Mouse (Mus musculus) 416B (cell line): ENCODE measurements around the gene Zranb1.
A peak's percentile ranks its signal among the peaks of the same experiment; 100 is the strongest.

Source experiments
- DNase-seq: peaks from one replicate; pipeline ENCODE4 v3.0.0; 2011; ENCODE audit warnings: low read depth

Gene Zranb1

DNA sequence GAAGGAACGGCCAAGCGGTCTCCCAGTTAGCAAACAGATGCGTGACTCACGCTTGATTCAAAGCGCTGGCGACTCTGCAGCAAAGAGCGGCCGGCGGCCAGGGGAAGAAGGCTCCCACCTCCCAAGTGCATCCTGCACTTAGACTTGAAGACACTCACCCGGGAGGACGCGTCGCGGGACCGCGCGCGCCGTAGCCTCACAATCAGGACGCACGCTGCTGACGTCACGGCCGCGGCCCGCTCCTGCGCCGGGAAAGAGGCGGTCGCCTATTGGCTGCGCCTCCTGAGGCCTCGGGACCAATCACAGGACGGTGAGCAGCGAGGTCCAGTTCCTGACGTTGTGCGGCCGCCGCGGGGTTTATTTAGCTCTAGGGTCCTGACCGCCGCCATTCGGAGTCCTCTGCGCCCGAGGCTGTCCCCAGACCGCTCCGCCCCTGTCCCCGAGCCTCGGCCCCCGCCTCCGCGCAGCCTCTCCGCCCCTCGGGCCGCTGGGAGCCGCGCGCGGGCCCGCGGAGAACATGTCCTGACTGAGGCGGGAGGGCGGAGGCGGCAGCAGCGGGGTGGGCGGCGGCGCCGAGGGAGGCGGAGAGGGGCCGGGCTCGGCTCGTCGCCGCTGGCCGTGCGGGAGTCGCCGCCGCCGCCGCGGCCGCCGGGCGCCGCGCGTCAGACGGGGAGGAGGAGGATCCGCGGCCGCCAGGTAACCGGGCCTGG is at the start of gene Zranb1:
Gene Zranb1 (plus strand): TSS at position 293 of the 710 bp plus-strand sequence.
- DNase-seq = peak; percentile 97

DNA sequence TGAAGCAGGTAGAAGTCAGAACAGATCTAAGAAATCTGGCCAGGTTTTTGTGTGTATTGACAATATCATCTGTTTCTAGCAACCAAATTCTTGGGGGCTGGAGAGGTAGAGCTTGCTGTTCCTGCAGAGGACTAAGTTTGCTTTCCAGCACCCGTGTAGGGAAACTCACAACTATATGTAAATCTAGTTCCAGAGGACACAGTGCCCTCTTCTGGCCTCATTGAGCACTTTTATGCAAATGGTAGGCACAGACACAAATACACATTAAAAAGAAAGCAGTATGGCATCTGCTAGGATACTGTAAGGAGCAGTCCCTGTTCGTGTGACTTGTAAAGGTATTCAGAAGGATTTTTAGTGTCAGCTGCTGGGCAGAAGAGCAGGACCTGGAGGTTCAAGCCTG is 48.6 kb upstream of the Zranb1 start:
- peak; percentile 63 for DNase-seq

DNA sequence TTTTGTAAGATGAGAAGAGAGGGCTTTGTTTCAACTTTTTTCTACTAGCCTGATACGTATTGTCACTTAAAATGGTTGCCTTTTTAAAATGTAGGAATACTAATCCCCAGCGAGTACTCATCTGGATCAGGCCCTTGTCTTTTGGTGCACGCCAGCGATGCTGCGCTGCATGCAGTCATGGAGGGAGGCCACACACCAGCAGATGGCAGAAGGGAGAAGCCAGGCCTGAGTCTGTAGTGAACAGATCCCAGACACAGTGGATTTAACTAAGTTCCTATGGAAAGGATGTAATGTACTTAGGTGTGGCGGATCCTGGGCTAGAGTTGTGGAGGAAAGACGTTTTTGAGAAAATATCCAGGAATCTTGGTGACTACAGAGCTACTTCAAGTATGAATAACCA is 46.9 kb upstream of the Zranb1 start:
- no peak for DNase-seq

DNA sequence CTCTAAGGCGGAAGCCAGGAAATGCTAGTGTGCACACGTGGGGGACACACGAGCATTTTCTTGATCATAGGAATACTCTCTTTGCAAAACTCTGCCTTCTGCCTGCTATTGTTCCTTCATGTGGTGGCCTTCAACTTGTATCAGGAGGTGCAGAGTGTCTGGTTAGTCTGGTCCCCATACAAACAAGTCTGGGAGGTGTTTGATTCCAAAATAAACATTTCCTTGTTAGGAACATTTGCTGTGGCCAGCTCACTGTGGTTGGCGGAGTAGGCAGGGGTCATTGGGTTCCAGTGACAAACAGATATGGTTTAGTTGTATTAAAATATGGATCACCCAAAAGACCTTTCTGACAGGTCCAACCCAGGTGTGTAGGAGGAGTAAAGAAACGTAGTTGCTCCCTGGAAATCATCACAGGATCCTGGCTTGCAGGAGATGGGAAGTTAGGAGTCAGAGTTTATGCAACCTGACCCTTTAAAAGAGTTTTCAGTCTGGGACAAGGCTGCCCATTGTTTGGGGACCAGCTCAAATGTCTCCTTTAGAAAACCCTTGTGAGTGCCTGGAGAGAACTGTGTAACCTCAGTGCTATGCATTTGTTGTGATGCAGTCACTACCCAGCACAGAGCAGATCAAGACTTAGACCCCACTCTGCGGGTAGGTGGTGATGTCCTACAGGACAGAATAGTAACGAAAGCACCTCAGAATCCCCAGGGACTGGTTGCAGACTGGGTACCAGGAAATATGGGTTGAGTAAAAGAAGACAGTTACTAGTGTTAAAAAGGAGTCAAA is 43.7 kb upstream of the Zranb1 start:
- no peak for DNase-seq

DNA sequence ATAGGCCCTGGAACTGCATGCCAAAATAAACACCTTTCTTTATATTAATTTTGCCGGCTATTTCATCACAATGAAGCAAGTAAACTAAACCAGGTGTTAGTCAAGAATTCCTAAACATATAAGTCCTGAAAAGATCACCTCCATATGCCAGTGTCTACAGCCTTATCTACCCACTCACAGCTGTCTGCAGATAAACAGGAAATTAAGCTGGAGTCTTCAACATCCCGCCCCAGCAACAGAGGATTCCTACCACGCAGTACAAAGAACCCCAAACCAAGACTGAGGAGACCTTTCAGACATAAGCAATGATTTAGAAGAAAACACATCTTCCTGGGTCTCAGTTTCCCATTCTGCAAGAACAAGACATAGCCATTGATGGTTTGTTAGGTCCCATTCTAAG is 42.9 kb upstream of the Zranb1 start:
- DNase-seq = peak; percentile 40

DNA sequence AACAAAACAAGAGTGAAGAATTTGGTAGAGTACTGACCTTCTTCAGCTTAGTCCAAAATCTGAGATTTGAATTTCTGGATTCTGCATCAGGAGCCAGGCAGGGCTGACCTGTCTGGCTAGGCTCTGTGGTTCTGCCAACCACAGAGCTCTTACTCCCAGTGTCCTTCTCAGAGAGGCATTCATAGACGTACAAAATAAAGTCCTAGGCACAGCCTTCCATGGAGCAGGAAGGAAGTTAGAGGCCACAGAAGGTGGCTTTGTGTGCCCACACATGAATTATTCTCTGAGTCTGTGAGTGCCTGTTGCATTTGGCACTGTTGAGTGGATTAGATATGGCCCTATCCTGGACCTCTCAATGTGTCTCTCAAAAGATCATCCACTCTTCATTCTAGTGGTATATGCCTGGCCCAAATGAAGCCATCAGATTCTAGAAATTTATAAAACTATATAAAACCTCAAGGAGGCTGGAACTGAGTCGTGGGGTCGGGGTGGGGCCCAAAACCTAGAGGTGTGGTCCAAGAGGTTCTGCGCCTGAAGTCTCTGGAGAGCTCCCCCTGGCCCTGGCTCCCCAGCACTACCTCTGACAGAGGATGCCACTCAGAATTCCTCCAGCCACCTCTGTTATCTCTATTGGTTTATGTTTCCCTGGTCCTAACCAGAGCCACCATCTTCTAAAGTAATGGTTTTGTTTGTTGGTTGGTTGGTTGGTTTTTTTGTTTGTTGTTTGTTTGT is 42.3 kb upstream of the Zranb1 start:
- peak; percentile 21 for DNase-seq

DNA sequence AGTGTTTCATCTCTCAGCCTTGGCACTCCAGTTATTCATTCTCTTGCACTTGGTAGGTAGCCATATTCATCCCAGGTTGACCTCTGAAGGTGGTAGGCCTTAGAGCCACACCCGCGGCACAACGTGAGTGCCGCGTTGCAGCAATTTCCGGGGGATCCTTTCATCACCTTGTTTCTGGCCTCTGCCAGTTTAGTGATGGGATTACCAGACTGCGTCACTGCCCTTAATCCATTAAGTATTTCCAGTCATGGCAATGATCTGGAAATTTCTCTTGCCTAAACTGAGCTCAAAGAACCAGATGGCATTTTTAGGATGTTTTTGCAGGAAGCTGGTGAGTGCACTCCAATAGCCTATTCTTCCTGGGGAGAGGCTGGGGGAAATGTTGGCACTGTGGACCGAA is 41.3 kb upstream of the Zranb1 start:
- DNase-seq = no peak

DNA sequence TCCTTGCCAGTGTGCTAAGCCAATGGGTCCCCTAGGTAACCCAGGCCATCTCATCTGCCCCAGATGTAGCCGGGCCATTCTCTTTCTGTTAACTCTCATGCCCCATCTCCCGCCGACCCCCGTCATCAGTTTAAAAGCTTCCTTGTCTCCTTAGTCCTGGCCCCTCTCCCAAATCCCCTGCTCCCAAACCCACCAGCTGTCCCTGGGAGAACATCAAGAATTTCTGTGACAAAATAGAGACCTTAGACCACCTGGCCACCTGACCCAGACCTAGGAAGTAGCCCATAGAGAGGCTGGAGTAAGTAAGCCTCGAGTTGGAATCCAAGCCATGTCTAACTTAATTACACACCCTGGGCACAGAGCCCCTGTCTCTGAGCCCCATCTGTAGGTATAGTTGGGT is 40.7 kb upstream of the Zranb1 start:
- DNase-seq = no peak

DNA sequence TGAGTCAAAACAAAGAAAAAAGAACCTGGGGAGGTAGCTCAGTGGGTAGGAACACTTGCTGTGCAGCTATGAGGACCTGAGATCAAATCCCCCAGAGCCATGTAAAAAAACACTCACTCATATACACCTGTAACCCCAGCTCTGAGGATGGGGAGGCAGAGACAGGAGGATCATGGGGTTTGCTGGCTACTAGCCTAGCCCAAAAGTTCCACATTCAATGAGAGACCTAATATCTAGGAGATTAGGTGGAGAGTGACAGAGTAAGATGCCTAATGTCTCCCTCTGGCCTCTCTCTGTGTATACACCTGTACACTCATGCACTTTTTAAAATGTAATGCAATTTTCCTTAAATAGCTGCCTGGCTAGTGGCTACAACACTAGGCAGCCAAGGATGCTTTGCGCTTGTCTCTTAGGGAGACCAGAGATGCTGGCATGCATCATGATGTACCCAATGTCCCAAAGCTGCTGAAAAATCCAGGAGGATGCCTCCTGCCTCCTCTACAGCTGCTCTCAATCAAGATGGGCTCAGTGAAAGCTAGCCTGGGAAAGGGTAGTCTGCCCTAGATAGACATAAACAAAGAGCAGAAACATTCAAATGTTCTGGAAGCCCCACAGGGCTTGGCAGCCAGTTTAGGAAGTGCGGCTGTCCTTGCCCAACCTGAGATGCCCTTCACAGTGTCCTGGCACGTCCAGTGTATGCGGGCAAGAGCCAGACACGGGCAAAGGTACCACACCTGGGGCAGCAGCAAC is 39.2 kb upstream of the Zranb1 start:
- no peak for DNase-seq

DNA sequence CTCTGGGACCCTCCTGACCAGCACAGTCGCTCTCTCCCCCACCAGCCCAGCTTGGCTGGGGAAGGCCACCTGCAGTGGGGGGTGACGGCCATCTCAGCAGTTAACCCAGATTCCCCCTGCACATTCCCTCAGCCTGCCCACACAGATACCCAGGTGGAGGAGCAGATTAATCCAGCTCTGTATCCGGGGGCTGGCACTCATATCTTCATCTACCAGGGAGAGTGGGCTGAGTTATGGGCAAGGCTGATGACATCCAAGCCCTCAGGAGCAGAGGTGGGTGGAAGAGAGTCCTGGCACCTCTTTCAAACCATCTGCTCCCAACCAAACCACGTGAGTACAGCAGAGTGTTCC is 38.7 kb upstream of the Zranb1 start:
- DNase-seq = no peak

DNA sequence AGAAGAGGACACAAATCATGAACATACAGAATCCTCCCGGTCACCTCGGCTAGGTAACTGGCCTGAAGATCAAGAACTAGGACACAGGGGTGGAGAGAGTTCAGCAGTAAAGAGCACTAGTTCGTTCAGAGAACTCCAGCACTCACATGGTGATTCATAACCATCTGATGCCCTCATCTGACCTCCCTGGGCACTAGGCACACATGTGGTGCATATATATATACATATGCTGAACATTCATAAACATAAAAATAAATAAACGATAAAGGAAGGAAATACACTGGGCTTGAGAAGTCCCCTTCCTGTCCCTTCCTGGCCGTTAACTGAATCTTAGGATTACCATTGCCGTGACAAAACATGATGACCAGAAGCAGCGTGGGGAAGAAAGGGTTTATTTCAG is 38.1 kb upstream of the Zranb1 start:
- peak; percentile 60 for DNase-seq

DNA sequence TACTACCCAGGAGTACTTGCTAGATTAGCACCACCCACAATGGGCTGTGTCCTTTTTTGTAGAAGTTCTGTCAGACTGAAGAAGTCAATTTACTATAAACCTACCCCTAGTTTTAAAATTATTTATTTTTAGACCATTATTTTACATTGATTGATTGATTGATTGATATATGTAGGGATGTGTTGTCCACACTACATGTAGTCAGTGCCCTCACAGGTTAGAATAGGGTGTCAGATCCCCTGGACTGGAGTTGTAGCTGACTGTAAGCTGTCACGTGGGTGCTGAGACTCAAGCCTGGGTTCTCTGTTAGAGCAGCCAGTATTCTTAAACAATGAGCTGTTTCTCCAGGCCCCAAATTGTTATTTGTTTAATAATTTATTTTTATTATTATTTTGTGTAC is 37.6 kb upstream of the Zranb1 start:
- DNase-seq = no peak

DNA sequence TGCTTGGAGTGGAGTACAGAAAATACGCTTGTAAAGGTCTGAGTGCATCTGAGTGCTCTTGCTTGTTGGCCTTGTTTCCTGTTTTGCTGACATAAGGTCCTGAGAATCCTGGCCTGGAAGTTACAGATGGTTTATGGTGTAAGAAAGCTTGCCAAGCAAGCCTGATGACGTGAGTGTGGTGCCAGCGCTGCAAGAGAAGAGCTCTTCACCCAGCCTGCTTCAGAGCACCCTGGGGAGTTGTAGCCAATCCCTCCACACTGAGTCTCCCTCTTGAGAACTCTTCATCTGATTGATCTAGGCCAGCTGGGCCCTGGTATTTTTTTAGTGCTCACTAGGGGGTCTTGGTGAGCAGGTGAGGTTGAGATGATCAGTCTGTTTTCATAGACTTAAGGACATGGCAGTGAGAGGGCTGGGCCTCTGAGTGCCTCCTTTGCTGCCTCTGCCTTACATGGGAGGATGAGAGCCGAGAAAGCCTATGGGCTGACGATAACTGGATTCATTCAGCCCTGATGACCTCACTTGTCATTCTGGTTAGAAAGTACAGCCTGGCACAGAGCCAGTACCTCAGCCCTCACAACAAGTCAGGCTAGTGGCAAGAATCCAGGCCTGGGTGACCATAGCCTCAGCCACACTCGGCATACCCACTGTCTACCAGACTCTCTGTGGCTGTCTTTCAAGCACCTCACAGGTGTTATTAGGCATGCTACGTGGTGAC is 35.9 kb upstream of the Zranb1 start:
- DNase-seq = peak; percentile 64

DNA sequence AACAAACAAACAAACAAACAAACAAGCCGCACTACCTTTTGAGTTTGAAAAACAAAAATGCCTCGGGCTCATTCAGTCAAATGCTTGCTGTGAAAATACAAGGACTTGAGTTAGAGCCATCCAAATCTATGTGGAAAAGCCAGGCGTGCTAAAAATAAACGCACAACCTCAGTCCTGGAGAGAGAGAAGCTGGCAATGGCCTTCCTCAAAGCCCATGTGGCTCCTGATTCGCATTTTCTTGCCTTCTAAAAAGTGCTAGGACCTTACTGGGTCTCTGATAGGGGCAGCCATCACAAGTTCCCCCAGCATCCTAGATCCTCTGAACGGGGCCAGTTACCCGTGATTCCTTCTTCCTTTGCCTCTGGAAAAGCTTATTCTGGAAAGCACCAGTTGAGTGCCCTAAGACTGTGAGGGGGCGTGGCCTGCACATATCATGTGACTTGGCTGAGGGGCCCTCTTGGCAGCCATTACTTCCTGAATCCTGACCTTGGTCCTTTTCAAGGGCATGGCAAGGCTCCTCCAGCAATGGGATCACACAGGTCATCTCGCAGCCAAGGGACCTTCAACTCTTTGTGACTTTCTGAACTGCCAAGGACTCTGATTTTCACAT is 34.6 kb upstream of the Zranb1 start:
- no peak for DNase-seq

DNA sequence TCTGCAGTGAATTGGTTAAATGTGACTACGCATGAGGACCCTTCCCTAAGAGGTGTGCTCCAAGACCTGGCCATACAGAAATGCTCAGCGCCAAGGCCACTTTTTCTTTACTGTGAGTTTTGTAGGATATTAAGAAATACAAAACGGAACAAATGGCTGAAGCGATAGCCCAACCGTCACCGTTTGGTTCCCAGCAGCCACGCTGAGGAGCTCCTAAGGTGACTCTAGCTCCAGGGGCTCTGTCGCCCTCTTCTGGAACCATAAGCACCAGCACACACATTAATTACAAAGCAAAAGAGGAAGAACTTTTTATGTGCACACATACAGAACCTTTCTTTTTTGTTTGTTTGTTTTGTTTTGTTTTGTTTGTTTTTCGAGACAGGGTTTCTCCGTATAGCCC is 33.7 kb upstream of the Zranb1 start:
- DNase-seq = peak; percentile 66

DNA sequence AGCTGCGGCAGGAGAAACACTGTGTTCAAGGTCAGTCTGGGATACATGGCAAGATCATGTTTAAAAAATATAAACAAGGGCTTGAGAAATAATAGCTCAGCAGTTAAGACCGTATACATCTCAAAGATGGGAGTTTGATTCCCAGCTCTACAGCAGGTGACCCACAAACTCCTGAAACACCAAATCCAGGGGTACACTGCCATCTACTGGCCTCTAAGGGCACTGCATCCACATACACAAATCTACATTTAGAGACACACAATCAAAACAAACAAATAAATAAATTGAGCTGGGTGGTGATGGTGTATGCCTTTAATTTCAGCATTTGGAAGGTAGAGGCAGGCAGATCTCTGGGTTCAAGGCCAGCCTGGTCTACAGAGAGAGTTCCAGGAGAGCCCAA is 32.7 kb upstream of the Zranb1 start:
- peak; percentile 70 for DNase-seq

DNA sequence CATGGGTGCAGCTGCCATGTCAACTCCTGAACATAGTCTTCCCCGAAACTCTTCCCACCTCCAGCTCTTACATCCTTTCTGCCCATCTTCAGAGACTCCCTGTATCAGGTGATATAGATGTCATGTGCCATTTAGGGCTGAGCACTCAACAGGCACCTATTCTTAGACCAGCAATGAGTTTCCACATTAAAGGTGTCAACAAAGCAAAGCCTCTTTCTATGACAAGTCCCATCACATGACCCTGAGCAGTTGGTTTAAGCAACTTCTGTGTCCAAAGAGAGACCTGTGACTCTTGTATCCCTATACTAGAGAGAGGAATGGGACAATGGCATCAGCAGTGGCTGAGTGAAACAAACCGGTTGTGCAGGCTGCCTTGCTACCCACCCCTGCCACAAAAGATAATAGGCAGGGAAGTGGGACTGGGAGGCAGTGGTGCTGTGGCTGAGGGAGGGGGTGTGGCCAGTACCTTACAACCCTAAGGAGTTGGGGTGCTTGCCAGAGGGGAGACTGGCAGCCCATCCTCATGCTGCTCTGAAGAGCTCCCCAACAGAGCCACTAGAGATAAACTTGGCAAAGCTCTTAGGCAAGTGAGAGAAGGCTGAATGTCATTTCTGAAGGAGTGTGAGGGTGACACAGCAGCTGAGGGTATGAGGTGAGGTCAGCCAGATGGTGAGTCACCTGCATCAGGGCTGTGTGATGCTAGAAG is 30.0 kb upstream of the Zranb1 start:
- DNase-seq = no peak

DNA sequence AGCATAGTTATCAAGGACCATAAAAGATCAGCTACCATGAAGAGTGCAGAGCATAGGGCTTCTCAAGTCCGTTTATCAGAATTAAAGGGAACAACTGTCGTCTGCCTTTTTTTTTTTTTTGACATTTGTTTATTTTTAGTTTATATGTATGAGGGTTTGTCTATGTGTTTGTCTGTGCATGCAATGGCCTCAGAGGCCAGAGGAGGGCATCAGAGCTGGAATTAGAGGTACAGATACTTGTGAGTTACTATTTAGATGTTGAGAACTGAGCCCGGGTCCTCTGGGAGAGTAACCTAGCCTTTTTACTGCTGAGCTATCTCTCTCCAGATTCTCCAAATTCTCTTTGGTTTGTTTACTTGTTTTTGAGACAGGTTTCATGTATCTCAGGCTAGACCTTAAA is 27.1 kb upstream of the Zranb1 start:
- peak; percentile 35 for DNase-seq

DNA sequence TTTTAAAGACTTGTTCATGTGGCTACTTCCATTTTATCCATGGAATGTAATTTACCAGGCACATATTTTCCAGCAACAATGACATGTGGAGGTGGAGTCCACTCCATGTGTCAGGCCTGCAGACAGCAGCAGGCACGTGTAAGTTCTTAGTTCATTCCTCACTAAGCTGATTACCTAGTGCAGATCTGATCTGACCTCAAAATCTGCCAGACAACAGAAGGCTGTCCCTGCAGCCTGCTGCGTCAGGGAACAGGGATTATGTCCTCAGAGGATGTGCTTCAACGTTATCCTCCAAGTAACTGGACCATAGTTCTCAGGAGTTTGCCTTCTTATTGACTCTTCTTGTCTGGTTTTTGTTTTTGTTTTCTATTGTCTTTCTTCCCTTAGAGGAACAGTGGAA is 9.0 kb upstream of the Zranb1 start:
- DNase-seq = no peak

DNA sequence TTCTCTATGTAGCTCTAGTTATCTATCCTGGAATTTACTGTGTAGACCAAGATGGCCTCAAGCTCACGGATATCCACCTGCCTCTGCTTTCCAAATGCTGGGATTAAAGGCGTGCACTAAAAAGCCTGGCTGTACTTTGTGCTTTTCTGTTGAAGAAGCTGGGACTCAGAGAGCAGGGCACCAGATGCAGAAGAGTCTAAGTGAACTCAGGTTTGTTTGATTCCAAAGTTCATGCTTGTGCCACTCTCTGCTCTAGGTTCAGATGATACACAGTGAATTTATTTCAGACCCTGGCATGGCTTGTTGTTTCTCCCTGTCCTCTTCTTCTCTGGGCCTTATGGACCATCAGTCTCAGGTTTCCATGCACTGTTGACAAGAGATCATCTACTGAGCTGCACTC is 5.7 kb upstream of the Zranb1 start:
- no peak for DNase-seq

DNA sequence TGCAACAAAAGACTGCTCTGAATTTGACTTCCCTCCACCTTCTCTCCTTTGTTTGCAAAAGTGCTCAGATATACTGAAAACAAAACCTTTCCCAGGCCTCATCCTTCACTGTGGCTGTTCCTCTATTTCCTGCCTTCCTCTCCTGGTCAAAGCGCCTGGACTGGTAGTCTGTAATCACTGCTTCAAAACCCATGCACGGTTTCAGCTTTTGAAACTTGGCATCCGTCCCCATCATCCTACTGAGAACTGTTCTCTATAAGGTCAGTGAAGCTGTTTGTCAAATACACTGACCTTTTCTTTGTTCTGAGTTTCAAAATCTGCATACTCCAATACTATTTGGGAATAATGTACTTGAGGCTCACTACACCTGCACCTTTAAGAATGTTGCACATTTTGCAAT is 3.7 kb upstream of the Zranb1 start:
- no peak for DNase-seq
